Mouse (Mus musculus) stomach, postnatal 0 days (tissue): ENCODE data around the gene Gm4491.

Experiments
- CTCF ChIP-seq: IDR thresholded peaks from 2 replicates; pipeline ENCODE4 v1.5.1; 2016; ENCODE audit warnings: antibody characterized with exemption, low read depth, mild to moderate bottlenecking, moderate library complexity
- EP300 ChIP-seq: optimal IDR thresholded peaks from 2 replicates; pipeline ENCODE3; 2016; ENCODE audit warnings: antibody characterized with exemption

- TF ChIP-seq EP300 = no peak
- TF ChIP-seq CTCF = no peak
Measured at GRCm38 (mm10) chr14:57107091-57107490, 8.6 kb downstream of the Gm4491 start.
